Mouse (Mus musculus): ENCODE measurements around the gene Arntl. TPM values are rescaled to one million over a fixed set of nuclear protein-coding genes. Genes with fewer than 3 reads are reported as not detected.
"Not testable (repeated sequence)": the region's sequence is repeated elsewhere in the genome, so short reads cannot be mapped to it uniquely, and the experiment has no call there.

The Arntl gene
- total RNA-seq, 1 experiment from 2014 or later: 14.4 TPM

DNA sequence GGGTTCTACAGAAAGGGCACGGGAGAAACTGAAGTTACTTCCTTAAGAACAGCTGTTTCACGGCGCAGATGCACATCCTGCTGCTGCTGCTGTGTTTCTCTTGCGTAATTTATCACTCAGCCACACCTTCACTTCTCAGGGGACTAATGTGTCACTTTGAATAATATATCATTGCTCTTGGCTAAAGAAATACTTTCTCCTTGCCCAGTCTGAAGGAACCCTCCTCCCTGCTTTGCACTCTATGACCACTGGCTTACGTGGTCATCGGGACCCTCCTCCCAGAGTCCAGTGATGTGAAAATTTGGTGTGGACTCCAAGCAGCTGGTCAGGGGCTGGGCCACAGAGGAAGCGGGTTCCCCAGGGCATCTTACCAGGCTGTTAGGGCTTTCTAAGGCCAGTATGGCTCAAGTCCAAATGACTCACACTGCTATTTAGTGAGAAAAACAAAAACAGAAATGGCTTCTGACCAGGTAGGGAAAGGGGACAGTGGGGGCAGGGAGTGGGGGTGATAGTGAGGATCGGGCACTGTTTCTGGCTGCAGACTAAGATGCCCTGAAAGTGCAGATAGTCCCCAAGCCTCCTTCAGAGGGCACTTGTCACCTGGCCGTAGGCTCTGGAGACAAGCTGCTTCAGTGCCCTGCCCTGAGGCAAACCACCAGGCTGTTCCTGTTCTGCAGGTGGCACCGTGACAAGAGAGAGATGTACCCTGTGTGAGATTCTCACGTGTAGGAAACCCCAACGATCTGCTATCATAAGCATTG is 34.8 kb downstream of the Arntl start:
- ATAC-seq (replicated peaks in 1 of 2; ENCODE audit: insufficient read depth in 1 of 2, low FRiP score in 2 of 2, low TSS enrichment in 1 of 2, low read depth in 1 of 2, poor library complexity in 2 of 2, severe bottlenecking in 2 of 2): peak; percentile 75 to 84

DNA sequence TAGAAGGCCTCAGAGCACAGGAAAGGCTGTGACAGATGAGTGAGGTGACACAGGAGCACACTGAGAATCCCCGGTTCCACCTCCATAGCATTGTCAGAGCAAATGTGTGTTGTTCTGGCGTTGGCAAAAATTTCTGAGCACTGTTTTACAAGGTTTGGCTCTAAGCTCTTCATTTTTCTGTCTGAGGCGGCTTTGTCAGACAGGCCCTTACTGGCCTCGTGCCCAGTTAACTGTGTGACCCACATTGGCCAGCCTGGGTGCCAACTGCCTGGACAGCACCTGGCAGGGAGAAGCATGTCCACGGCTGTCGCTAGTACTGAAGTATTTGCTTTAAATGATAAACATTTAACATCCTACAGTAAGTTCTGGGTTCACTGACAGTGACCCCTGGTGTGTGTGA is 35.4 kb downstream of the Arntl start:
- peak in 1 of 2 experiments; percentile 15; a peak in 1 of 4 replicates for ATAC-seq (replicated peaks in 1 of 2; ENCODE audit: insufficient read depth in 1 of 2, low FRiP score in 2 of 2, low TSS enrichment in 1 of 2, low read depth in 1 of 2, poor library complexity in 2 of 2, severe bottlenecking in 2 of 2)

DNA sequence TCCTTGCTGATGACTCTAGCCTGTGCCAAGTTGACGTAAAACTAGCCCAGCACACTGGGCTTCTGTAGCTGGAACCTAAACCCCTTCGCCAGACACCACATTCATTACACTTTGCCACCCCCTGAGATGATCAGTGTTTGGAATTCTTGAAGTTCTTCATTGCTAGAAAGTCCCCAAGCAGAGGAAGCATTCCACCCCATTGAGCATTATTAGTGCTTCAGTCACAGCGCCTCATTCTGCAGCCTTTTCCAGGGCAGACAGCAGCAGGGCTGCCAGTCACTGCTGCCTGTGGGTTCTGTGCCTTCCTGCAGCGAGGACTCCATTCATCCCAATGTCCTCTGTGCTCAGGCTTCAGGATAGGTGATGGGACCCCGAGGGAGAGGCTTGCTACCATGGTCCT is 37.9 kb downstream of the Arntl start:
- no peak for ATAC-seq (replicated peaks in 1 of 2; ENCODE audit: insufficient read depth in 1 of 2, low FRiP score in 2 of 2, low TSS enrichment in 1 of 2, low read depth in 1 of 2, poor library complexity in 2 of 2, severe bottlenecking in 2 of 2)

GRCm38 (mm10) chr7:113246512-113246911 is 39.2 kb downstream of the Arntl start:
- ATAC-seq (replicated peaks in 1 of 2; ENCODE audit: insufficient read depth in 1 of 2, low FRiP score in 2 of 2, low TSS enrichment in 1 of 2, low read depth in 1 of 2, poor library complexity in 2 of 2, severe bottlenecking in 2 of 2): no peak

DNA sequence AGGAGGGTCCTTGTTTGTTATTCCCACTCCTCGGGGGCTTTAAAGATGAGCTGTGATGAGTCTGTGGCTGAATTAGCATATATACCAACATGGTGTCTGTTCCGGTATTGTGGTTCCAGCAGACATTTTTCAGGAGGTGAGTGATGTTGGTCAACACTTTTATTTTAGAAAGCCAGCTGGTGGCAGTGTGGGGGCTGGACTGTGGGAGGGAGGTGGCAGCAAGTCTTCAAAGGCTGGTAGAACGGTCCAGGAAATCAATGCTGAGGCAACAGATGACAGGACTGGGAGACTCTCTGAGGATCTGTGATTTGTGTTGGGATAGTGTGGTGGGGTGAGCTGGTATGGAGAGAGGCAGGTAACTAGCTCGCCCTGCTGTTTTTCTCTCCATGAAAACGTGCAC is 39.9 kb downstream of the Arntl start:
- no peak for ATAC-seq (replicated peaks in 1 of 2; ENCODE audit: insufficient read depth in 1 of 2, low FRiP score in 2 of 2, low TSS enrichment in 1 of 2, low read depth in 1 of 2, poor library complexity in 2 of 2, severe bottlenecking in 2 of 2)

GRCm38 (mm10) chr7:113249134-113249825 is 42.0 kb downstream of the Arntl start:
- no peak for ATAC-seq (replicated peaks in 1 of 2; ENCODE audit: insufficient read depth in 1 of 2, low FRiP score in 2 of 2, low TSS enrichment in 1 of 2, low read depth in 1 of 2, poor library complexity in 2 of 2, severe bottlenecking in 2 of 2)

DNA sequence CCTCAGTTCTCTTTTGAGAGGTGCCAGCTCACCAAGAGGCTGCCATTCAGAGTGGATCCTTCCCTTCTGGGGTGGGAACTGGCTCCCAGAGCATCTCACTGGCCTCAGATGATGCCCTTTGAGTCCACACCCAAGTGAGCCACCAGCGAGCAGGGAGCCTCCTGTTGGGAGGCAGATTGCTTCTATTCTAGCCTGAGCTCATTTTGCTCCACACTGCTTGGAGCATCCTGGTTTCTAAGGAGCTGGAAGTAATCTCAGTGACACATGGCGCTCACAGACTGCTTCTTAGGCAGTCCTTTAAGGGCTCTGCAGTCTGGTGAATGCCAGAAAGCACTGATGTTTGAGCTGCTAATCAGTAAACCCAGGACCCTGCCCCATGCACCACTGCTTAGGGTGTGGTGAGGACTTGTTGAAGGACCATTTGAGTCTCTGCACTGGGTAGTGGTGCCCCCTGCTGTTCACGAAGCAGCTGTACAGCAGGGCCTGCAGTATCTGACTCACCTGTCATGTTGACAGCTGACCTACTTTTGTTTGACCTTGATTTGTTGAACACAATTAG is 43.2 kb downstream of the Arntl start:
- peak in 1 of 2 experiments; percentile 70; a peak in 2 of 4 replicates for ATAC-seq (replicated peaks in 1 of 2; ENCODE audit: insufficient read depth in 1 of 2, low FRiP score in 2 of 2, low TSS enrichment in 1 of 2, low read depth in 1 of 2, poor library complexity in 2 of 2, severe bottlenecking in 2 of 2)

DNA sequence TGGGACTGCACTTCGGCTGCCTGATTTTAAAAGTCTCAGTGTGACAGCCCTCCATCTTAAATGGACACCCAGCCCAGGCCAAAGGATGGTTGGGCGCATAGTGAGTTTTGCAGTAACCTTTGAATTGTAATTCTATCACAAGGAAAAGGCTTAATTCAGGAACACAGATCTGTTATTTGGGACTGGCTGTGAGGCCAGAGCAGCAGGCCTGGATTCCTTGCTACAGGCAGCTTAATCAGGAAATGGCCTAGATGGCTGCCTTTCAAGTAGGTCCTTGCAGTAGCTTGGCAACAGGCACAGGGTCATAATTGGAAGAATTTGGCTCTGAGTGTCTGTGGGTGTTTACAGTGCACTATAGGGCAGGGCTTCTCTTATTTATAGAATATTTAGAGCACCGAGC is 43.7 kb downstream of the Arntl start:
- no peak for ATAC-seq (replicated peaks in 1 of 2; ENCODE audit: insufficient read depth in 1 of 2, low FRiP score in 2 of 2, low TSS enrichment in 1 of 2, low read depth in 1 of 2, poor library complexity in 2 of 2, severe bottlenecking in 2 of 2)

GRCm38 (mm10) chr7:113251554-113251953 is 44.3 kb downstream of the Arntl start:
- ATAC-seq (replicated peaks in 1 of 2; ENCODE audit: insufficient read depth in 1 of 2, low FRiP score in 2 of 2, low TSS enrichment in 1 of 2, low read depth in 1 of 2, poor library complexity in 2 of 2, severe bottlenecking in 2 of 2): no peak

- no peak for ATAC-seq (replicated peaks in 1 of 2; ENCODE audit: insufficient read depth in 1 of 2, low FRiP score in 2 of 2, low TSS enrichment in 1 of 2, low read depth in 1 of 2, poor library complexity in 2 of 2, severe bottlenecking in 2 of 2)
These were observed 46.6 kb downstream of the Arntl start for GRCm38 (mm10) chr7:113253777-113254405.

DNA sequence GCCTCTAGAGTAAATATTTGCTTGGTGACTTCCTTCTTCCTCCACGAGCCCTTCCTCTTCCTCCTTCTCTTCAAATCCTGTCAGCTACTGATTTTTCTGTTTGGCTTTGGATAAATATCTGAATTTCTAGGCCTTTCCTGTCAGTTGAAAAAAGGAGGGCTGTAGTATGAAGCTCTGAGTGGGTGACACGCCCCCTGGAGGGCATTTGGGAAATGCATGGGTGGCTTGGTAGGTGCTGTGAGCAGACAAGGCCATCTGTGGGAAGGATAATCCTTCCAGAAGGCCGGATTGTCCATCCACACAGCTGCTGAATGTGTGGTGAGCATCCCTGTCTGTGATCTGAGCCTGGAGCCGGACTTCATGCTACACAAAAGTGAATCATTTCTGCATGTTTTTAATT is 48.8 kb downstream of the Arntl start:
- ATAC-seq (replicated peaks in 1 of 2; ENCODE audit: insufficient read depth in 1 of 2, low FRiP score in 2 of 2, low TSS enrichment in 1 of 2, low read depth in 1 of 2, poor library complexity in 2 of 2, severe bottlenecking in 2 of 2): no peak; a peak in 1 of 4 replicates

DNA sequence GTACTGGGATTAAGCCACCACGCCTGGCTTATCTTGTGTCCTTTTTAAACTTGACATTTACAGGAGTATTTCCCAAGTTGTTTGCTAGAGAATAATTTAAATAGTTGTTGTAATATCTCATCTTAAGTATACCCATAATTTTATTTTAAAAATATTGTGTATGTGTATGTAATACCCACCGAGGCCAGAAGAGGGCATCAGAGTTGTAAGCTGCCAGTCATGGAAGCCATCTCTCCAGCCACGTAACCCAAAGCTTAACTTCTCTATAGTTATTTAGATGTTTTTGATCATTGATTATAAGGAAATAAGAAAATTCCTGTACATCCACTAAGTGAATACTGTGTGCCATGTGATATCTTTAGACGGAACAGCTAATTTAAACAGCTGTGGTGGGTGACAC is 51.2 kb downstream of the Arntl start:
- ATAC-seq (replicated peaks in 1 of 2; ENCODE audit: insufficient read depth in 1 of 2, low FRiP score in 2 of 2, low TSS enrichment in 1 of 2, low read depth in 1 of 2, poor library complexity in 2 of 2, severe bottlenecking in 2 of 2): no peak; a peak in 1 of 4 replicates

- ATAC-seq (replicated peaks in 1 of 2; ENCODE audit: insufficient read depth in 1 of 2, low FRiP score in 2 of 2, low TSS enrichment in 1 of 2, low read depth in 1 of 2, poor library complexity in 2 of 2, severe bottlenecking in 2 of 2): peak; percentile 72 to 76
These were observed 53.3 kb downstream of the Arntl start for GRCm38 (mm10) chr7:113260321-113261167.

GRCm38 (mm10) chr7:113261690-113262089 is 54.4 kb downstream of the Arntl start:
- ATAC-seq (replicated peaks in 1 of 2; ENCODE audit: insufficient read depth in 1 of 2, low FRiP score in 2 of 2, low TSS enrichment in 1 of 2, low read depth in 1 of 2, poor library complexity in 2 of 2, severe bottlenecking in 2 of 2): no peak

GRCm38 (mm10) chr7:113262510-113263467 is 55.5 kb downstream of the Arntl start:
- not testable (repeated sequence) for ATAC-seq (replicated peaks in 1 of 2; ENCODE audit: insufficient read depth in 1 of 2, low FRiP score in 2 of 2, low TSS enrichment in 1 of 2, low read depth in 1 of 2, poor library complexity in 2 of 2, severe bottlenecking in 2 of 2)

GRCm38 (mm10) chr7:113263990-113264389 is 56.7 kb downstream of the Arntl start:
- ATAC-seq (replicated peaks in 1 of 2; ENCODE audit: insufficient read depth in 1 of 2, low FRiP score in 2 of 2, low TSS enrichment in 1 of 2, low read depth in 1 of 2, poor library complexity in 2 of 2, severe bottlenecking in 2 of 2): no peak

Data from hematopoietic stem cell, adult 5-6 weeks (primary cell).